Mouse (Mus musculus): ENCODE measurements around the gene Plac9b.
"Not testable (repeated sequence)": the region's sequence is repeated elsewhere in the genome, so short reads cannot be mapped to it uniquely, and the experiment has no call there.

DNA sequence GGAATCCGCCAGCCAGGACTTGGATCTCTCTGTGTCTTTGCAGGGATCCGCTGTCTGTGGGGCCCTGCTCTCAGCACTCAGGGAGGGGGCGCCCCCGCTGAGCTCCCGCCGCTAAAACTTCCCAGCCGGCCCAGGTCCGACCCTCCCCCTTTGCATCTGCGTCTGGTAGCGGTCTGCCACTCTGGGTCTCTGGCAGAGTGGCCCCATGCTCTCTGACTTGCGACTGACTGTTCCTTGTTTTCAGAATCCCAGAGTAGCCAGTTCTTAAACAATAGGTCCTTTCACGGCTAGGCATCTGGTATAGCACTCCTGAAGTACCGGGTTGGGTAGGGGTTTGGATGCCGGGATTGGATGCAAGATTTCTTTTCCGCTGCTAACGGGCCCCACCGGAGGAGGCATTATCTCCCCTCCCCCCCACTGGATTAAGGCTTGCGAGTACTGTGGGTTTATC lies 63.7 kb downstream of the Plac9b start:
- TF ChIP-seq FLI1 (IDR thresholded peaks at IDR 0.05; ENCODE audit: low read length); GATA1 (IDR thresholded peaks at IDR 0.05; ENCODE audit: borderline replicate concordance, low read length): not testable (repeated sequence)

All from megakaryocyte, embryonic 14.5 days (primary cell).